Comparison of ENCODE assay signal across 11 mouse cellular contexts in the genomic region with DNA sequence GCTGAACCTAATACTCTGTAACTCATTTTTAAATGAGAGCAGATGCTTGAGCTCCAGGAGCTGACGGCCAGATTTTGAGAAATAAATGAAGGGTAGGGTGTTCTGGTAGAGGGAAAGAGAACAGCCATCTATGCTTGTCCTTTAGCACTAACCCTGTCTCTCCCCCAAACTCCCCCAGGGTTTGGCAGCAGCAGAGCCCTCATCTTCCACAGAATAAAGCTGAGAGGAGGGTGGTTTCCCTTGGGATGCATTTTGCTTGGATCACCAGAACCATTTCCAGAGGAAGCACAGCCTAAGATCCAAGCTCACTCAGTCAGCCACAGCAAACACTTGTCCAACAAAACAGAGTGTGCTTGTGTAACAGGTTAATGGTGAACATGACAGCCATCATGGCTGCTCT.
DNase-seq lines count a peak whose midpoint lies in the region; ATAC-seq and TF ChIP-seq lines count a peak whose summit lies in the region.
"Had no signal": no experiment of that assay in that cellular context is flagged by ENCODE, and none has a peak within 500 bp of the region (broad histone marks: within the 10 kb centered on the region; RNA-seq: fewer than 3 reads in every experiment).

No protein-coding gene starts in this region.

- H3K79me2 ChIP-seq in heart, adult 2 months (replicated peaks; ENCODE audit: control insufficient read depth, insufficient read depth, low read length): no peaks in the 10 kb centered on the region

- H3K4me3 ChIP-seq in heart, adult 2 months: no peak overlapping the region
- no peak overlapping the region for H3K4me3 ChIP-seq in heart, embryonic 10.5 days
- no peak overlapping the region for H3K4me3 ChIP-seq in lung, embryonic 15.5 days
- no peak overlapping the region for H3K4me3 ChIP-seq in embryonic facial prominence, embryonic 15.5 days (replicated peaks)
- H3K4me3 ChIP-seq in limb, embryonic 14.5 days (replicated peaks; ENCODE audit: low read length): no peak overlapping the region
- H3K4me3 ChIP-seq: forebrain, embryonic 15.5 days; liver, embryonic 13.5 days had no signal

- TF ChIP-seq POLR2A in heart, adult 2 months (IDR thresholded peaks at IDR 0.05; ENCODE audit: insufficient read depth, low read depth, low read length): no peak
- TF ChIP-seq POLR2A in limb, embryonic 14.5 days (IDR thresholded peaks at IDR 0.05; ENCODE audit: borderline replicate concordance, extremely low read depth, insufficient read depth, insufficient read length): no peak

- intact Hi-C loops in heart, adult 2 months (cut with DNase I): no loop called here

- no peak for ATAC-seq in lung, embryonic 15.5 days (ENCODE audit: borderline replicate concordance, extremely low read depth, low FRiP score, low TSS enrichment)
- no peak for ATAC-seq in embryonic facial prominence, embryonic 15.5 days (ENCODE audit: insufficient number of reproducible peaks, low FRiP score, low TSS enrichment, low read depth)
- ATAC-seq in limb, embryonic 14.5 days (ENCODE audit: low FRiP score, low read depth): no peak
- ATAC-seq: forebrain, embryonic 15.5 days had no signal

- no peak for TF ChIP-seq CTCF in heart, adult 2 months (IDR thresholded peaks at IDR 0.05)

- H3K9me3 ChIP-seq in heart, embryonic 10.5 days: no peaks in the 10 kb centered on the region
- no peaks in the 10 kb centered on the region for H3K9me3 ChIP-seq in lung, embryonic 15.5 days
- H3K9me3 ChIP-seq in embryonic facial prominence, embryonic 15.5 days (replicated peaks): no peaks in the 10 kb centered on the region
- H3K9me3 ChIP-seq in limb, embryonic 14.5 days (ENCODE audit: control insufficient read depth, low read length): no peaks in the 10 kb centered on the region
- H3K9me3 ChIP-seq: forebrain, embryonic 15.5 days; liver, embryonic 13.5 days had no signal

- no peak overlapping the region for H3K9ac ChIP-seq in heart, adult 2 months (ENCODE audit: low read depth, low read length)
- H3K9ac ChIP-seq in lung, embryonic 15.5 days: no peak overlapping the region
- no peak overlapping the region for H3K9ac ChIP-seq in embryonic facial prominence, embryonic 15.5 days
- H3K9ac ChIP-seq in limb, embryonic 14.5 days (ENCODE audit: low read depth, low read length, severe bottlenecking): no peak overlapping the region
- H3K9ac ChIP-seq: forebrain, embryonic 15.5 days; liver, embryonic 13.5 days had no signal

- peak; percentile 8 to 18 for DNase-seq in heart, adult 2 months
- DNase-seq in heart, embryonic 10.5 days (ENCODE audit: low spot score): no peak
- DNase-seq in lung, adult 18-20 months: no peak
- DNase-seq in limb, embryonic 14.5 days (ENCODE audit: low spot score): no peak
- no peak for DNase-seq in spleen, postnatal 14 days (ENCODE audit: low spot score in 2 of 2)
- DNase-seq in frontal cortex, postnatal 14 days (ENCODE audit: low spot score in 2 of 2): no peak
- DNase-seq: cerebellum, adult 2 months; liver, embryonic 13.5 days had no signal

- H3K4me1 ChIP-seq in heart, adult 2 months (ENCODE audit: control insufficient read depth, insufficient read depth, low read length): peaks cover 2% of the 10 kb centered on the region; the same call in 1 of the 2 replicates
- H3K4me1 ChIP-seq in heart, embryonic 10.5 days: no peaks in the 10 kb centered on the region
- no peaks in the 10 kb centered on the region for H3K4me1 ChIP-seq in lung, embryonic 15.5 days
- peaks cover 5% of the 10 kb centered on the region; the same call in 1 of the 2 replicates for H3K4me1 ChIP-seq in embryonic facial prominence, embryonic 15.5 days
- peaks cover 7% of the 10 kb centered on the region; the same call in 1 of the 2 replicates for H3K4me1 ChIP-seq in limb, embryonic 14.5 days (ENCODE audit: control insufficient read depth, insufficient read depth, low read length)
- H3K4me1 ChIP-seq: forebrain, embryonic 15.5 days; liver, embryonic 13.5 days had no signal

- no peak overlapping the region for H3K4me2 ChIP-seq in lung, embryonic 15.5 days
- no peak overlapping the region for H3K4me2 ChIP-seq in embryonic facial prominence, embryonic 15.5 days (replicated peaks)
- H3K4me2 ChIP-seq in limb, embryonic 14.5 days (replicated peaks; ENCODE audit: low read depth, low read length, severe bottlenecking): no peak overlapping the region
- H3K4me2 ChIP-seq: forebrain, embryonic 15.5 days; liver, embryonic 13.5 days had no signal

- H3K36me3 ChIP-seq in heart, adult 2 months (ENCODE audit: control insufficient read depth, insufficient read depth, low read length): no peaks in the 10 kb centered on the region
- H3K36me3 ChIP-seq in heart, embryonic 10.5 days: no peaks in the 10 kb centered on the region
- no peaks in the 10 kb centered on the region for H3K36me3 ChIP-seq in lung, embryonic 15.5 days
- H3K36me3 ChIP-seq in embryonic facial prominence, embryonic 15.5 days: no peaks in the 10 kb centered on the region
- H3K36me3 ChIP-seq in limb, embryonic 14.5 days (ENCODE audit: control insufficient read depth, insufficient read depth, low read length): no peaks in the 10 kb centered on the region
- H3K36me3 ChIP-seq: forebrain, embryonic 15.5 days; liver, embryonic 13.5 days had no signal

- no peaks in the 10 kb centered on the region for H3K27me3 ChIP-seq in heart, adult 2 months (ENCODE audit: control insufficient read depth, insufficient read depth, low read length)
- no peaks in the 10 kb centered on the region for H3K27me3 ChIP-seq in heart, embryonic 10.5 days (ENCODE audit: insufficient read depth, poor library complexity, severe bottlenecking)
- H3K27me3 ChIP-seq in lung, embryonic 15.5 days: no peaks in the 10 kb centered on the region
- no peaks in the 10 kb centered on the region for H3K27me3 ChIP-seq in embryonic facial prominence, embryonic 15.5 days
- H3K27me3 ChIP-seq in limb, embryonic 14.5 days (ENCODE audit: control insufficient read depth, insufficient read depth, low read length): no peaks in the 10 kb centered on the region
- H3K27me3 ChIP-seq: forebrain, embryonic 15.5 days; liver, embryonic 13.5 days had no signal

- WGBS in heart, adult 2 months: 63% methylated on average over 1 of the region's 1 CpGs
- 93% methylated on average over 1 of the region's 1 CpGs for WGBS in heart, embryonic 10.5 days
- WGBS in lung, embryonic 15.5 days: 23% methylated on average over 1 of the region's 1 CpGs
- 27% methylated on average over 1 of the region's 1 CpGs for WGBS in embryonic facial prominence, embryonic 15.5 days
- 25% methylated on average over 1 of the region's 1 CpGs for WGBS in limb, embryonic 14.5 days

- H3K27ac ChIP-seq in heart, adult 2 months: no peak overlapping the region
- no peak overlapping the region for H3K27ac ChIP-seq in heart, embryonic 10.5 days
- 0 out of 2 replicates have a peak overlapping the region, but pooled peaks have one; percentile 31 for H3K27ac ChIP-seq in lung, embryonic 15.5 days
- H3K27ac ChIP-seq in embryonic facial prominence, embryonic 15.5 days (replicated peaks): peak overlapping the region; percentile 72
- H3K27ac ChIP-seq in limb, embryonic 14.5 days (replicated peaks; ENCODE audit: low read depth, low read length): 0 out of 2 replicates have a peak overlapping the region, but pooled peaks have one; percentile 50
- H3K27ac ChIP-seq: forebrain, embryonic 15.5 days; liver, embryonic 13.5 days had no signal

- TF ChIP-seq EP300 in heart, adult 2 months (IDR thresholded peaks at IDR 0.05; ENCODE audit: insufficient read depth, low read depth, low read length): no peak

Comparison
In these comparisons a context has a peak if more than half of its experiments do, and no peak if none do; other contexts are left out.
1. DNase-seq: peak in heart, adult 2 months (2 of 2); none in heart, embryonic 10.5 days (single experiment), lung, adult 18-20 months (0 of 2), limb, embryonic 14.5 days (single experiment), spleen, postnatal 14 days (0 of 2) and frontal cortex, postnatal 14 days (0 of 2).
2. H3K27ac ChIP-seq: peak in lung, embryonic 15.5 days (single experiment), embryonic facial prominence, embryonic 15.5 days (single experiment) and limb, embryonic 14.5 days (single experiment); none in heart, adult 2 months (single experiment) and heart, embryonic 10.5 days (single experiment).